Mouse (Mus musculus): ENCODE data around the gene Slc9a2. TPM values are rescaled to one million over a fixed set of nuclear protein-coding genes. Genes with fewer than 3 reads are reported as not detected.
"Not testable (repeated sequence)": the region's sequence is repeated elsewhere in the genome, so short reads cannot be mapped to it uniquely, and the experiment has no call there.

Slc9a2 gene
- polyA plus RNA-seq, 1 experiment from 2014 or later: 0.05 TPM

- Histone ChIP-seq H3K4me1 (replicated peaks) (no peaks in the 10 kb centered on the region), H3K9me3 (no peaks in the 10 kb centered on the region), H3K4me3 (replicated peaks) (no peak overlapping the region), H3K27me3 (no peaks in the 10 kb centered on the region), H3K36me3 (no peaks in the 10 kb centered on the region), H3K9ac (replicated peaks) (no peak overlapping the region), H3K27ac (no peak overlapping the region), H3K4me2 (no peak overlapping the region)
- ATAC-seq (ENCODE audit: insufficient number of reproducible peaks, insufficient read depth, low FRiP score, low TSS enrichment, low read depth): no peak
- 87% methylated on average over 9 of the region's 9 CpGs for WGBS
These were observed 34.6 kb downstream of the Slc9a2 start for GRCm38 (mm10) chr1:40714950-40715349.

DNA sequence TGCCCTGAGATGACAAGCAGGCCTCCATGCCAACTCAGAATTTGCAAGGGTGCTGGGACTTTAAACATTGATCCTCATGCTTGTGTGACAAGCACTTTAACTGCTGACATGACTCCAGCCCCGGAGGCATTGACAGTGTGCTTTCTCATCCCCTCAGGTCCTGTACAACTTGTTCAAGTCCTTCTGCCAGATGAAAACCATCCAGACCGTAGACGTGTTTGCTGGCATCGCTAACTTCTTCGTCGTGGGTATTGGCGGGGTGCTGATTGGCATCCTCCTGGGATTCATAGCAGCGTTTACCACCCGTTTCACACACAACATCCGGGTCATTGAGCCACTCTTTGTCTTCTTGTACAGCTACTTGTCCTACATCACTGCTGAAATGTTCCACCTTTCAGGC, 45.7 kb downstream of the Slc9a2 start:
- no peaks in the 10 kb centered on the region for H3K36me3 ChIP-seq
- ATAC-seq (ENCODE audit: insufficient number of reproducible peaks, insufficient read depth, low FRiP score, low TSS enrichment, low read depth): no peak
- no peaks in the 10 kb centered on the region for H3K4me1 ChIP-seq (replicated peaks)
- no peak overlapping the region for H3K9ac ChIP-seq (replicated peaks)
- no peak overlapping the region for H3K4me2 ChIP-seq
- H3K27me3 ChIP-seq: no peaks in the 10 kb centered on the region
- no peak overlapping the region for H3K4me3 ChIP-seq (replicated peaks)
- H3K27ac ChIP-seq: no peak overlapping the region
- WGBS: 89% methylated on average over 10 of the region's 10 CpGs
- H3K9me3 ChIP-seq: no peaks in the 10 kb centered on the region

DNA sequence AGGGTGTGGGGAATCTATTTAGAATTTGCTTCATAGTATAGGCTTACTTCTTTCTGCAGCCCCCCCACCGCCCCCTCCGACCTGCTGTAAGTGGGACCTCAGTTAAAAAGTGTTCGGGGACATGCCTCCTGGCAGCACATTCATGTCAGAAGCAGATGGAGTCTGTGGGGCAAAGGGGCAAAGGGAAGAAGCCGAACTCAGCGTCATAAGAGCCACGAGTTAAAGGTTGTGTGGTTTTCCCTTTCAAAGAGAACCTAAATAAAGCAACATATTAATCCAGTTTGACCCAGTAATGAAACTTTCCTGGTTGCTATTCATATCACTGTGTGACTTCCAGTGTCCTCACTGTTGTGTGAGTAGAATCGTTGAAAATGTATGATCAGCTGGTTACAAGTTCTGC, 47.0 kb downstream of the Slc9a2 start:
- WGBS: 88% methylated on average over 7 of the region's 7 CpGs
- ATAC-seq (ENCODE audit: insufficient number of reproducible peaks, insufficient read depth, low FRiP score, low TSS enrichment, low read depth): no peak
- Histone ChIP-seq H3K9me3 (no peaks in the 10 kb centered on the region), H3K27me3 (no peaks in the 10 kb centered on the region), H3K27ac (no peak overlapping the region), H3K4me3 (replicated peaks) (no peak overlapping the region), H3K36me3 (no peaks in the 10 kb centered on the region), H3K4me1 (replicated peaks) (no peaks in the 10 kb centered on the region), H3K9ac (replicated peaks) (no peak overlapping the region), H3K4me2 (no peak overlapping the region)

DNA sequence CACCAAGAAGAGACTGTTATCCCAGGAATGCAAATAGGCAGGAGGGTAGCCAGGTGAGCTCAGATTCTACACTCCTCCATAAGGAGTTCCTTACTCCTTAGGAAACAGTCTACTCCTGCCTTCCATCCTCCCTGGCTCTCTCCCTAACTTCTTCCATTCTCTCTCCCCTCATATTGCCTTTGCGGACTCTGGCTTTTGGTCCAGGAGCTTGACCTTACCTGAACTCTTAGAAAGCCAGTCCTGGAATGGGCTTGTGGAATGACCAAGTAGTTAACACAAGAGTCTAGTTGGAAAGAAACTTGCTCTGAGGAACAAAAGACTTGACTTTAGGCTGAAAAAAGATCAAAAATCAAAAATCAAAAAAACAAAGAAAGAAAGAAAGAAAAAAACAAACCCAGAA, 48.3 kb downstream of the Slc9a2 start:
- no peak for ATAC-seq (ENCODE audit: insufficient number of reproducible peaks, insufficient read depth, low FRiP score, low TSS enrichment, low read depth)

GRCm38 (mm10) chr1:40737671-40738070, 57.3 kb downstream of the Slc9a2 start:
- Histone ChIP-seq H3K4me1 (replicated peaks) (no peaks in the 10 kb centered on the region), H3K9me3 (no peaks in the 10 kb centered on the region), H3K27me3 (no peaks in the 10 kb centered on the region), H3K27ac (no peak overlapping the region), H3K4me2 (no peak overlapping the region), H3K9ac (replicated peaks) (no peak overlapping the region), H3K4me3 (replicated peaks) (no peak overlapping the region), H3K36me3 (no peaks in the 10 kb centered on the region)
- 69% methylated on average over 8 of the region's 8 CpGs for WGBS
- no peak for ATAC-seq (ENCODE audit: insufficient number of reproducible peaks, insufficient read depth, low FRiP score, low TSS enrichment, low read depth)

More for the DNA sequence above, 48.3 kb downstream of the Slc9a2 start:
- Histone ChIP-seq H3K9me3 (no peaks in the 10 kb centered on the region), H3K4me1 (replicated peaks) (no peaks in the 10 kb centered on the region), H3K9ac (replicated peaks) (no peak overlapping the region), H3K4me2 (no peak overlapping the region), H3K36me3 (no peaks in the 10 kb centered on the region), H3K27me3 (no peaks in the 10 kb centered on the region), H3K4me3 (replicated peaks) (no peak overlapping the region), H3K27ac (no peak overlapping the region)
- WGBS: 86% methylated on average over 1 of the region's 1 CpGs

- H3K27me3 ChIP-seq; H3K4me3 ChIP-seq (replicated peaks); H3K4me1 ChIP-seq (replicated peaks); H3K4me2 ChIP-seq; H3K27ac ChIP-seq; H3K9ac ChIP-seq (replicated peaks); ATAC-seq (ENCODE audit: insufficient number of reproducible peaks, insufficient read depth, low FRiP score, low TSS enrichment, low read depth); H3K36me3 ChIP-seq; H3K9me3 ChIP-seq: not testable (repeated sequence)
- 94% methylated on average over 9 of the region's 9 CpGs for WGBS
These were observed 57.9 kb downstream of the Slc9a2 start for GRCm38 (mm10) chr1:40738246-40738645.

DNA sequence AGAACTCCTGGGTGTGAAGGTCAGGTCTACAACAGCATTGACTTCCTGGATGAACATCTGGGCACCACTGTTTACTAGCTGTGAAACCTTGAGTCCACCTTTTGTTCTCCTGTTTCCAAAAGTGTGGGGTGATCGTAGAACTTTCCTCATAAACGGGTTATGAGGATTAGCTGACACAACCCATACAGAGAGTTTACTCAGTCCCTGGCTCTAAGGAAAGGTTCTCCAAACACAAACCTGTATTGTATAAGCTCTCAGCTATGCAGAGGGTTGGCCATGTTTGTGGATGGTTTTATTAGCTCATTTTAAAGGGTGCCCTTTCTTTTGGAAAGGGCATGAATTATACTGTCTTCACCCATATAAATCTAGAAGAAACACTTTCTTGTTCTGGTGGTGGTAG, 60.4 kb downstream of the Slc9a2 start:
- Histone ChIP-seq H3K9me3 (no peaks in the 10 kb centered on the region), H3K4me2 (no peak overlapping the region), H3K27me3 (no peaks in the 10 kb centered on the region), H3K4me1 (replicated peaks) (no peaks in the 10 kb centered on the region), H3K36me3 (no peaks in the 10 kb centered on the region), H3K9ac (replicated peaks) (no peak overlapping the region), H3K4me3 (replicated peaks) (no peak overlapping the region), H3K27ac (no peak overlapping the region)
- ATAC-seq (ENCODE audit: insufficient number of reproducible peaks, insufficient read depth, low FRiP score, low TSS enrichment, low read depth): peak; percentile 82
- WGBS: 35% methylated on average over 2 of the region's 2 CpGs

- no peak overlapping the region for H3K9ac ChIP-seq (replicated peaks)
- H3K27me3 ChIP-seq: no peaks in the 10 kb centered on the region
- no peaks in the 10 kb centered on the region for H3K36me3 ChIP-seq
- H3K4me1 ChIP-seq (replicated peaks): no peaks in the 10 kb centered on the region
- no peak overlapping the region for H3K27ac ChIP-seq
- no peak overlapping the region for H3K4me3 ChIP-seq (replicated peaks)
- no peak for ATAC-seq (ENCODE audit: insufficient number of reproducible peaks, insufficient read depth, low FRiP score, low TSS enrichment, low read depth)
- WGBS: 84% methylated on average over 5 of the region's 5 CpGs
- H3K9me3 ChIP-seq: no peaks in the 10 kb centered on the region
- H3K4me2 ChIP-seq: no peak overlapping the region
These were observed 65.7 kb downstream of the Slc9a2 start for GRCm38 (mm10) chr1:40746089-40746488.

- H3K9me3 ChIP-seq: no peaks in the 10 kb centered on the region
- no peak for ATAC-seq (ENCODE audit: insufficient number of reproducible peaks, insufficient read depth, low FRiP score, low TSS enrichment, low read depth)
- H3K4me2 ChIP-seq: no peak overlapping the region
- no peak overlapping the region for H3K9ac ChIP-seq (replicated peaks)
- no peaks in the 10 kb centered on the region for H3K27me3 ChIP-seq
- no peak overlapping the region for H3K27ac ChIP-seq
- H3K4me3 ChIP-seq (replicated peaks): no peak overlapping the region
- 88% methylated on average over 6 of the region's 6 CpGs for WGBS
- peaks cover 5% of the 10 kb centered on the region; the same call in 1 of the 2 replicates for H3K4me1 ChIP-seq (replicated peaks)
- H3K36me3 ChIP-seq: no peaks in the 10 kb centered on the region
These were observed 79.5 kb downstream of the Slc9a2 start for GRCm38 (mm10) chr1:40759751-40760445.

- no peak overlapping the region for H3K27ac ChIP-seq
- no peaks in the 10 kb centered on the region for H3K27me3 ChIP-seq
- no peak overlapping the region for H3K4me3 ChIP-seq (replicated peaks)
- no peak overlapping the region for H3K9ac ChIP-seq (replicated peaks)
- ATAC-seq (ENCODE audit: insufficient number of reproducible peaks, insufficient read depth, low FRiP score, low TSS enrichment, low read depth): no peak
- 84% methylated on average over 1 of the region's 1 CpGs for WGBS
- H3K4me1 ChIP-seq (replicated peaks): no peaks in the 10 kb centered on the region
- H3K9me3 ChIP-seq: no peaks in the 10 kb centered on the region
- no peak overlapping the region for H3K4me2 ChIP-seq
- no peaks in the 10 kb centered on the region for H3K36me3 ChIP-seq
These were observed 83.7 kb downstream of the Slc9a2 start for GRCm38 (mm10) chr1:40764042-40764441.

DNA sequence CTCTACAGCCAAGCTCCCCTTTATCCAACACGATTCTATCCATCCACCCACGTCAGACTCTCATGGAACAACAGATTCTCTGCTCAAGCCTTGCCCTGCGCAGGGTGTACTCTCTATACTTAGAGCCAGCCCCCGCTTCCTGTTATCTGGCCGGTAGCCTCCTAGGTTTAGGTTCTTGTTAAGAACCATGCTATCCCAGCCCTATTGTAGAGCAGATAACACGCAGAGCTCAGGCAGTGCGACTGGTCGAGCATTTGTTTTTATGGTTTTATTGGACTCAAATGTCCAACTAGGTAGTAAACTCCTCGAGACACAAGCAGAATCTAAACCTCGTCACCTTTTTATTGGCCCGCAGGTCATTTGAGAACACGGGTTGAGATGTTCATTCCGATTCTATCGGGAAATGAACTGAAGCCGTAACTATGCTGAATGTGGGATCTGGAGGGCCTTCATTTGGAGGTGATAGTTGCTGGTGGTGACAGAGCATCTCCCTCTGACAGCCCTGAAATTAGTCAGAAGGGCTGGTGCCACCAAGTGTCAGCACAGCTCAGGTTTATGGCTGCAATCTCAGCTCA, 84.4 kb downstream of the Slc9a2 start:
- no peak overlapping the region for H3K4me2 ChIP-seq
- H3K27me3 ChIP-seq: no peaks in the 10 kb centered on the region
- no peaks in the 10 kb centered on the region for H3K9me3 ChIP-seq
- ATAC-seq (ENCODE audit: insufficient number of reproducible peaks, insufficient read depth, low FRiP score, low TSS enrichment, low read depth): no peak
- no peaks in the 10 kb centered on the region for H3K36me3 ChIP-seq
- 42% methylated on average over 15 of the region's 15 CpGs for WGBS
- no peaks in the 10 kb centered on the region for H3K4me1 ChIP-seq (replicated peaks)
- H3K4me3 ChIP-seq (replicated peaks): no peak overlapping the region
- H3K27ac ChIP-seq: no peak overlapping the region
- no peak overlapping the region for H3K9ac ChIP-seq (replicated peaks)

DNA sequence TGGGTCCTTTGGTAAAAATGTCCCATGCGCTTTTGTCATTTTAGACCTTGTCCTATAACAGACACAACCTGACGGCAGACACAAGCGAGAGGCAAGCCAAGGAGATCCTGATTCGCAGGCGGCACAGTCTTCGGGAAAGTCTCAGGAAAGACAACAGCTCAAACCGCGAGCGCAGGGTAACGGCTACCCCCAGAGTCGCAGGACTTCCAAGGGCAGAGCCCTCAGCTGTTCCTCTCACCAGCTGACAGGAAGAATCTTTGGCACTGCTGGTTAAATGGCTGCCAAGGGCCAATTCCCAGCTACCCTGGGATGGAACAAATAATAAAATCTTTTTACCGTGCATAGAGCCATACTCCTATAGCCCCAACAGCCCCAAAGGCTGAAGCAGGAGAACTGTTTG, 85.1 kb downstream of the Slc9a2 start:
- no peak overlapping the region for H3K9ac ChIP-seq (replicated peaks)
- no peak for ATAC-seq (ENCODE audit: insufficient number of reproducible peaks, insufficient read depth, low FRiP score, low TSS enrichment, low read depth)
- H3K4me1 ChIP-seq (replicated peaks): no peaks in the 10 kb centered on the region
- H3K4me3 ChIP-seq (replicated peaks): no peak overlapping the region
- H3K27ac ChIP-seq: no peak overlapping the region
- H3K9me3 ChIP-seq: no peaks in the 10 kb centered on the region
- no peaks in the 10 kb centered on the region for H3K36me3 ChIP-seq
- H3K27me3 ChIP-seq: no peaks in the 10 kb centered on the region
- H3K4me2 ChIP-seq: no peak overlapping the region
- 82% methylated on average over 12 of the region's 12 CpGs for WGBS
